Mouse (Mus musculus): ENCODE data around the gene Gm6583. TPM values are rescaled to one million over a fixed set of nuclear protein-coding genes. Genes with fewer than 3 reads are reported as not detected.

Gene Gm6583
- polyA plus RNA-seq (2014; fragmentation: Illumina TruSeq; extraction: RNeasy Lipid Tissue Mini Kit (QIAGEN cat#74804); ENCODE audit: low read depth, low replicate concordance), result 1.6 TPM

DNA sequence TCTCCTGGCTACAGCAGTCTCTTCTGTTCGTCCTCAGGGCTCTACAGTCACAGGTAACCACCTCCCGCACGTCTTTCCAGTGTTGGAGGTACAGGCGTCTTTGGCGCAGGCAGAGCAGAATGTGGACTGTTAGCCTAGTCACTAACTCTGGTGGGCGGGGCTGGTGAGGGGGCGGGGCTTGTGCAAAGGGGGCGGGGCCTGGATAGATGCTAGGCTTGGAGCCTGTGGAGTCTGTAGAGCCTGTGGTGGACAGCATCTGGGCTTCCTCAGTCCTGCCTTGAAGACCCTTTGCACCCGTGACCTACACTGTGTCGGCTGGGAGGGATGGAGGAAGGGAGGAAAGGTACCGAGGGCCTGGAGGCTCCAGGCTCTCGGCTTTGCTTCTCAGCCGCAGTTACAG lies at the start of gene Gm6583:
Gene Gm6583, minus strand, starts transcription at position 124 of the 400 bp plus-strand sequence.

DNA sequence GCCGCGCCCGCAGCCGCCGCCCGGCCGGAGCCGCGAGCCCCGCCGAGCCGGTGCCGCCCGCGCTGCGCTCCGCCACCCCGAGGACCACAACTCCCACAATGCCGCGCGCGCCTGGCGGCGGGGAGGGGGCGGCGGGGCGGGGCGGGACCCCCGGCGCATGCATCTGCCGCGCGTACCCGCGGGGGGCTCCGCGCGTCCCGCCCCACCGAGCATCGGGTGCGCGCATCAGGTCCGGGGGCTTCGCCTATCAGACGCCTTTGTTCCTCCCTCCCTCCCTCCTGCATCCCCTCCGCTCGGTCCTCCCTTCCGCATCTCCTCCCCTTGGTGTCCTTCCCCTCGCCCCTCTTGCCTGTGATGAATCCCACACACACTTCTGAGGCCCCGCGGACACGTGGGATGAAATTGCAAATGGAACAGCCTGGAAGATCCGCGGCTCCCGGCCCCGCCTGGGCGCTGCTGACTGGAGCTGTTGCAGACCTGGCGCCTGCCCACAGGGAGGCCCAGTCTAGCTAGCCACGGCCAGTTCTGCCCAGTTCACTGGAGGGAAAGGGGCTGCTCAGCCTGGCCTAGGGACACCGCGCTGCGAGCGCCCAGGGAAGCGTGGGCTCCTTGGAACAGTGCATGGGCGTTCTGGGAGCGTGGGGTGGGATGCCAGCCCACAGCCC lies 39.1 kb upstream of the Gm6583 start, which contains the start of gene Asphd2:
Gene Asphd2, minus strand, starts transcription at position 88 of the 665 bp plus-strand sequence.

GRCm38 (mm10) chr5:112342463-112343204 lies 13.2 kb downstream of the Gm6583 start, which contains the start of the genes Srrd and Hps4:
TSS of gene Srrd (minus strand) at chr5:112343040.
TSS of gene Hps4 (plus strand) at chr5:112343083.

DNA sequence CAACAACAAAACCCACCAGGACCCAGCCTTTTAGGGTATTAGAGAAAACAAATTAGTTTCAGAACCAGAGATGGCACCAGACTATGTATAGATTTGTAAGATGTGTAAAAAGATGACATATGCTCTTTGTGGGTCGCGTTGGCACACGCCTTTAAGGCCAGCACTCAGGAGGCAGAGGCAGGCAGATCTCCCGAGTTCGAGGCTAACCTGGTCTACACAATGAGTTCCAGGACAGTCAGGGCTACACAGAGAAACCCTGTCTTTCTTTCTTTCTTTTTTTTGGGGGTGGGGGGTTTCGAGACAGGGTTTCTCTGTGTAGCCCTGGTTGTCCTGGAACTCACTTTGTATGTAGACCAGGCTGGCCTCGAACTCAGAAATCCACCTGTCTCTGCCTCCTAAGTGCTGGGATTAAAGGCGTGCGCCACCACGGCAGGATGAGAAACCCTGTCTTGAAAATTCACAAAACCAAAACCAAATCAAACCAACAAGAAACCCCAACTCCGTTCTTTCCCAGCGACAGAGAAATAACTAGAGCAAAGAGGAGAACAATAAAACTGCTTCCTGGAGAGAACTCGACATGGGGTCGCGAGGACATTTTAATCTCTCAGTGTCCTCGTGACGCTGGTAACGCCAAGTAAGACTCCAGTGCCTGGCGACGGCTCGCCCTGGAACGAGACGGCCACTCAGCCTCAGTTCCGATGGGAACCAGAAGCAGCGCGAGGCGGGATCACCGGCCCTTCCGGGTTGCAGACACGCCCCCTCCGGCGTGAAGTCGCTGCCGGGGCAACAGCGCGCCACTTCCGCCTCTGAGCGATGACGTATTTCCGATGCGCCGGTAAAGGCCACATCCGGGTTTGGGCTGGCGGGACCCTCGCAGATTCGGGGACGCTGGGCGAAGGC lies 30.0 kb downstream of the Gm6583 start, which contains the start of gene Tfip11:
Gene Tfip11, plus strand, starts transcription at position 813 of the 900 bp plus-strand sequence.

Other genes starting within 250 kb of the Gm6583 start
- not detected for gene Cryba4, start 103.5 kb downstream of the Gm6583 start, polyA plus RNA-seq (2014; fragmentation: Illumina TruSeq; extraction: RNeasy Lipid Tissue Mini Kit (QIAGEN cat#74804); ENCODE audit: low read depth, low replicate concordance)
- gene Crybb1, start 100.2 kb downstream of the Gm6583 start, polyA plus RNA-seq (2014; fragmentation: Illumina TruSeq; extraction: RNeasy Lipid Tissue Mini Kit (QIAGEN cat#74804); ENCODE audit: low read depth, low replicate concordance), result not detected
- gene Tpst2, start 79.3 kb downstream of the Gm6583 start, polyA plus RNA-seq (2014; fragmentation: Illumina TruSeq; extraction: RNeasy Lipid Tissue Mini Kit (QIAGEN cat#74804); ENCODE audit: low read depth, low replicate concordance), result 1.6 TPM
- 16.1 TPM for gene Tfip11, start 29.7 kb downstream of the Gm6583 start, polyA plus RNA-seq (2014; fragmentation: Illumina TruSeq; extraction: RNeasy Lipid Tissue Mini Kit (QIAGEN cat#74804); ENCODE audit: low read depth, low replicate concordance)
- gene Srrd, start 13.0 kb downstream of the Gm6583 start, polyA plus RNA-seq (2014; fragmentation: Illumina TruSeq; extraction: RNeasy Lipid Tissue Mini Kit (QIAGEN cat#74804); ENCODE audit: low read depth, low replicate concordance), result 5.8 TPM
- gene Hps4, start 12.9 kb downstream of the Gm6583 start, polyA plus RNA-seq (2014; fragmentation: Illumina TruSeq; extraction: RNeasy Lipid Tissue Mini Kit (QIAGEN cat#74804); ENCODE audit: low read depth, low replicate concordance), result 71.4 TPM
- gene Asphd2, start 38.8 kb upstream of the Gm6583 start, polyA plus RNA-seq (2014; fragmentation: Illumina TruSeq; extraction: RNeasy Lipid Tissue Mini Kit (QIAGEN cat#74804); ENCODE audit: low read depth, low replicate concordance), result not detected
- 13.0 TPM for gene Gm6588, start 93.4 kb upstream of the Gm6583 start, polyA plus RNA-seq (2014; fragmentation: Illumina TruSeq; extraction: RNeasy Lipid Tissue Mini Kit (QIAGEN cat#74804); ENCODE audit: low read depth, low replicate concordance)
- 0.59 TPM for gene Sez6l, start 221.2 kb upstream of the Gm6583 start, polyA plus RNA-seq (2014; fragmentation: Illumina TruSeq; extraction: RNeasy Lipid Tissue Mini Kit (QIAGEN cat#74804); ENCODE audit: low read depth, low replicate concordance)